Mouse (Mus musculus): ENCODE results near the gene Lzic. TPM values are rescaled to one million over a fixed set of nuclear protein-coding genes. Genes with fewer than 3 reads are reported as not detected.
"Not testable (repeated sequence)": the region's sequence is repeated elsewhere in the genome, so short reads cannot be mapped to it uniquely, and the experiment has no call there.

Lzic gene
- polyA plus RNA-seq, 1 experiment from 2014 or later = 11.9 TPM

DNA sequence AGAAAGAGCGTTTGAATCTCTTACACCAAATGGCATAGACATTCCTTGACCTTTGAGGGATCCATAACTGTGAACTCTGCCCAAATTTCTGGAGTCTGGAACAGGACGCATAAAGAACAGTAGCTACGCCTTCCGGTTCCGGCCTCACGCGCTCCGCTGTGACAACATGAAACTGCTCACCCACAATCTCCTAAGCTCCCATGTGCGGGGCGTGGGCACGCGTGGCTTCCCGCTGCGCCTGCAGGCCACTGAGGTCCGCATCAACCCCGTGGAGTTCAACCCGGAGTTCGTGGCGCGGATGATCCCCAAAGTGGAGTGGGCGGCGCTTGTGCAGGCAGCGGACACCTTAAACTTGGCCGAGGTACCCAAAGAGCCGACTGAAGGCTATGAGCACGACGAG is 27.9 kb upstream of the Lzic start:
- 73% methylated on average over 27 of the region's 27 CpGs for WGBS (ENCODE audit: insufficient replicate concordance)
- ATAC-seq (ENCODE audit: insufficient read depth); H3K9ac ChIP-seq; H3K27me3 ChIP-seq; H3K9me3 ChIP-seq (replicated peaks); H3K36me3 ChIP-seq (replicated peaks); H3K4me2 ChIP-seq; H3K4me3 ChIP-seq (replicated peaks); H3K27ac ChIP-seq (replicated peaks); H3K4me1 ChIP-seq (replicated peaks): not testable (repeated sequence)

DNA sequence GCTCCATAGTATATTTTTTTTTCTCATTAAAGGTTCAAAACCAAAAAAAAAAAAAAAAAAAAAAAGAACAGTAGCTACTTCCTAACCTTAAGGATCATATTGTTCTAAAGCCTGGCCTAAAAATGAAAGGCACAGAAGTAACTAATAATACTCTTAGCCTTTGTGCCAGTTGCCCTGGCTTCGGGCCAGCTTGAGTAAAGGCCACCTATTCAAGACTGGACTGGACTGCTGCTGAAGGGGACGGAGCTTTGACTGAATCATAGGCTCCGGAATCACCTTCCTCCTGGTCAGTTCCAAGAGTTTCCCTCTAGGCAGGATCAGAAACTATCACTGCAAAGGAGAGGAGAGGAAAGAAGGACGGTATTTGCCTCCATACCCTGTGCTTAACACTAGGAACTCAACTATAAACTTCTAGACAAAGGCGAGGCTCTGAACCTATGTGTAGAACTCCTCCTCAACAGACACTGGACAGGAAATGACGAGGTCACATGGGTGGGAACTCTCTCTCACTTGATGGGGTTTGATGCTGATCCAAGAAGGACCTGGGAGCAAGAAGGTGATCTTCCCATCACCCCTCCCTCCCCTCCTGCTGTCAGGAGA is 27.1 kb upstream of the Lzic start:
- H3K4me3 ChIP-seq (replicated peaks) = no peak overlapping the region
- 56% methylated on average over 6 of the region's 6 CpGs for WGBS (ENCODE audit: insufficient replicate concordance)
- no peaks in the 10 kb centered on the region for H3K9me3 ChIP-seq (replicated peaks)
- ATAC-seq (ENCODE audit: insufficient read depth) = no peak
- no peak overlapping the region for H3K9ac ChIP-seq
- no peak overlapping the region for H3K4me2 ChIP-seq
- H3K27ac ChIP-seq (replicated peaks) = no peak overlapping the region
- H3K27me3 ChIP-seq = no peaks in the 10 kb centered on the region
- H3K36me3 ChIP-seq (replicated peaks) = no peaks in the 10 kb centered on the region
- H3K4me1 ChIP-seq (replicated peaks) = no peaks in the 10 kb centered on the region

DNA sequence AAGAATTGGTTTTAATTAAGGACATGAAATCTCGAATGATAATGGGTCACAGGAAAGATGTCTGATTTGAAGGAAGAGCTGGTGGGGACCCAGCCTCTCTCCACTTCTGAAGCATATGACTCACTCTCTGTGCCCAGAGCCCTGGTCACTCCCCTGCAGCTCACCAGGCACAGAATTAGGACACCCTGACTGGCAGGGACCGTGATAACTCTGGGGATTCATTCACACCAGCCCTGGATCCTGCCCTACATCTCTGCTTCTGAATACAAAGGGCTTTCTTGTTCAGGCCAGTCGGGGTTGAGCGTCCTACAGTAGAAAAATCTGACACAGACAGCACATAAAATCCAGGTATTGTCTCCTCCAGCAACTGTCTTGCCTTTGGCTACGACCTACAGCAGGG is 26.5 kb upstream of the Lzic start:
- no peak for ATAC-seq (ENCODE audit: insufficient read depth)
- Histone ChIP-seq H3K9ac (no peak overlapping the region), H3K4me2 (no peak overlapping the region), H3K4me1 (replicated peaks) (no peaks in the 10 kb centered on the region), H3K4me3 (replicated peaks) (no peak overlapping the region), H3K36me3 (replicated peaks) (no peaks in the 10 kb centered on the region), H3K27ac (replicated peaks) (no peak overlapping the region), H3K27me3 (no peaks in the 10 kb centered on the region), H3K9me3 (replicated peaks) (no peaks in the 10 kb centered on the region)
- 48% methylated on average over 5 of the region's 5 CpGs for WGBS (ENCODE audit: insufficient replicate concordance)

DNA sequence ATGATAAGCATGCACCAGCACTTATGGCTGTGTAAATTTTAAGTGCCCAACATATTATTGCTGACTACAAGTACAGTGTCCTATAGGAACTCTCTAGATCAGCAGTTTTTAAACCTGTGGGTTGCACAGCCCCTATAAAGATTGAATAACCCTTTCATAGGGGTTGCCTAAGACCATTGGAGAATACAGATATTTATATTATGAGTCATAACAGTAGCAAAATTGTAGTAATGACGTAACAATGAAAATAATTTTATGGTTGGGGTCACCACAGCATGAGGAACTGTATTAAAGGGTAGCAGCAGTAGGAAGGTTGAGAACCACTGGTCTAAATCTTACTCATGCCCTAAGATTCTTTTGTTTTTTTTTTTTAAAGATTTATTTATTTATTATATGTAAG is 25.6 kb upstream of the Lzic start:
- Histone ChIP-seq H3K9me3 (replicated peaks) (no peaks in the 10 kb centered on the region), H3K9ac (no peak overlapping the region), H3K4me3 (replicated peaks) (no peak overlapping the region), H3K36me3 (replicated peaks) (no peaks in the 10 kb centered on the region), H3K4me2 (no peak overlapping the region), H3K4me1 (replicated peaks) (no peaks in the 10 kb centered on the region), H3K27ac (replicated peaks) (no peak overlapping the region), H3K27me3 (no peaks in the 10 kb centered on the region)
- 56% methylated on average over 1 of the region's 1 CpGs for WGBS (ENCODE audit: insufficient replicate concordance)
- no peak for ATAC-seq (ENCODE audit: insufficient read depth)

DNA sequence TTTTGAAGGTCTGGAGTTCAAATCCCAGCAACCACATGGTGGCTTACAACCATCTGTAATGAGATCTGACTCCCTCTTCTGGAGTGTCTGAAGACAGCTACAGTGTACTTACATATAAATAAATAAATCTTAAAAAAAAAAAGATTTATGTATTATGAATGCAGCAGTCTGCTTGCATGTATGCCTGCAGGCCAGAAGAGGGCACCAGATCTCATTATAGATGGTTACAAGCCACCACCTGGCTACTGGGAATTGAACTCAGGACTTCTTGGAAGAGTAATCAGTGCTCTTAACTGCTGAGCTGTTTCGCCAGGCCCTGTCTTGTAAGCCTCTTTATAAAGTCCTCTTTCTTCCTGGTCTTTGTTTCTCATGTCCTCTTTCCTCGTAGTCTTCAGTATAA is 24.6 kb upstream of the Lzic start:
- H3K9ac ChIP-seq; H3K27ac ChIP-seq (replicated peaks); H3K4me2 ChIP-seq; ATAC-seq (ENCODE audit: insufficient read depth); H3K27me3 ChIP-seq; H3K9me3 ChIP-seq (replicated peaks); H3K4me1 ChIP-seq (replicated peaks); H3K4me3 ChIP-seq (replicated peaks); H3K36me3 ChIP-seq (replicated peaks): not testable (repeated sequence)
- 59% methylated on average over 2 of the region's 2 CpGs for WGBS (ENCODE audit: insufficient replicate concordance)

DNA sequence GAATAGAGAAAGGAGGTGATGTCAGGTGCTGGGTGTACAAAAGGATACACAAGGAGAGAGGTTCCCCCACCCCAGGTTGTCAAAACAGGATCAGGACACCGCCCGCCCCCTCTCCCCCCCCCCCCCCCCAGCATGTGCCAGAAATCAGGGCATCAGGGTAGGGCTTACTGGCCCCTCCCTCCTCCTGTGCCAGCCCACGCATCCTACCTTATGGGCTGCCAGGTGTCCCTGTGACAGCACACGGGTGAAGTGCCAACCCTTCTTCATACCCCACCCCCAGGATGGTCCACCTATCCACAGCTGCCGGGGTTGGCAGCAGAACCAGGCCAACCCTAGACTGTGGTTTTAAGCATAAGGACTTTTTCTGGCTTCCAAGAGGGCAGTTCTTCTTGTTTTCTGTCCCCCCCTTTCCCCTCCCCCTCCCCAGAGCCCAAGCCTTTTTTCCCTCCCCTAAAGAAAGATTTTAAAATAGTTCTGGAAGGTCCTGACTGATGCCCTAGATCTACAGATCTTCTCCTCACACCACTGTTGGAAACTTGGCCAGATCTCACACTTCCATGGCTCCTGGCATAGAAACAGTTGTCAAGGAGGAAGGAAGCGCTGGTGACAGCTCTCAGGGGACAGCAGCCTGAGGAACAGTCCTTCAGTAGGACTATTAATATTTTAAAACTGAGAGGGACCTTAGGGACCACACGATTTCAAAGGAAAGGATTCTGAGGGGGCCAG is 23.3 kb upstream of the Lzic start:
- Histone ChIP-seq H3K4me2 (no peak overlapping the region), H3K9me3 (replicated peaks) (no peaks in the 10 kb centered on the region), H3K4me3 (replicated peaks) (no peak overlapping the region), H3K4me1 (replicated peaks) (no peaks in the 10 kb centered on the region), H3K9ac (no peak overlapping the region), H3K27me3 (no peaks in the 10 kb centered on the region), H3K36me3 (replicated peaks) (no peaks in the 10 kb centered on the region), H3K27ac (replicated peaks) (no peak overlapping the region)
- no peak for ATAC-seq (ENCODE audit: insufficient read depth)
- WGBS (ENCODE audit: insufficient replicate concordance) = 30% methylated on average over 7 of the region's 7 CpGs

DNA sequence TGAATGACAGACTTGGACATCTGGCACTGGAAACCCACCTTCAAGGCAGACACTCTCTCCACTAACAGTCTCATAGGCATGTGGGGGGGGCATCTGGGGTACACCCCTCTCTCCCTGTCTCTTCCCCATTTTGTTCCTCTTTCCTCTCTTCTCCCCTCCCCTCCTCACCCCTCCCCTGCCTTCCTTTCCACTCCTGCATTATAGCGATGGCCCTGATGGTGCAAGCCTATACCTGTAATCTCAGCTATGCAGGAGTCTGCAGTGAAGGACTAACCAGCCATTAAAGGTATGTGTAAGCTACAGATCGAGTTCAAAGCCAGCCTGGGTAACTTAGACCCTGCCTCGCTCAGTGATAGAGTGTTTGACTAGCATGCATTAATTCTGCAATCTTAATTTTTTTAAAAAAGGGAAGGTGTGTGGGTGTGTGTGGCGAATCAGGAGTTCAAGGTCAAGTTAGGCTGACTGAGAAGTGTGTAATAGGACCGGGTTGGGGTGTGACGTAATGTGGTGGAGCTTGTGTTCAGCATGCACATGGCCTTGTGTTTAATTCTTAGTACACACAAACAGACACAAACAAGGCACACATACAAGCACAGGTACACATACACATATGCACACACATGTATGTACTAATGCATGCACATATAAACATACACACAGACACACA is 22.6 kb upstream of the Lzic start:
- Histone ChIP-seq H3K4me2 (no peak overlapping the region), H3K9ac (no peak overlapping the region), H3K4me3 (replicated peaks) (no peak overlapping the region), H3K36me3 (replicated peaks) (no peaks in the 10 kb centered on the region), H3K27me3 (no peaks in the 10 kb centered on the region), H3K9me3 (replicated peaks) (no peaks in the 10 kb centered on the region), H3K27ac (replicated peaks) (no peak overlapping the region), H3K4me1 (replicated peaks) (no peaks in the 10 kb centered on the region)
- no peak for ATAC-seq (ENCODE audit: insufficient read depth)
- WGBS (ENCODE audit: insufficient replicate concordance) = 35% methylated on average over 6 of the region's 6 CpGs

DNA sequence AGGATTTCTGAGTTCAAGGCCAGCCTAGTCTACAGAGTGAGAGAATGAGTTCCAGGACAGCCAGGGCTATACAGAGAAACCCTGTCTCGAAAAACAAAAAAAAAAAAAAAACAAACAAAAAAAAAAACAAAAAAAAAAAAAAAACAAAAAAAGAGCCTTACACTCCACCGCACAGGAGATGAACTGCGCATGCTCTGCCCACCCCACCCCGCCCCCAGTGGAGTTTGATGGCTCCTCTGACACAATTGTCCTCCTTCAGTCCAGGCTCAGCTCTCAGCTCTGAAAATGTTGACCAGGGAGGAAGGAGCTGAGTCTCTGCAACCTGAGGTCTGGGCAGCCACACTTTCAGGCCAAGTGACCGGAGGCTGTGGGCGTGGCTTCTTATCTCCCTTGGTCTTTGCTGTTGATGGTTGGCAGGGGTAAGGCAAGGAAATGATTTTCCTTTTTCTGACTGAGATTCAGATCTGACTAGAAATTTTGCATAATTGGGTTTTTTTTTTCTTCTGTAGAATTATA is 21.5 kb upstream of the Lzic start:
- no peak for ATAC-seq (ENCODE audit: insufficient read depth)
- H3K9me3 ChIP-seq (replicated peaks) = no peaks in the 10 kb centered on the region
- H3K27ac ChIP-seq (replicated peaks) = no peak overlapping the region
- no peak overlapping the region for H3K4me3 ChIP-seq (replicated peaks)
- no peak overlapping the region for H3K4me2 ChIP-seq
- H3K27me3 ChIP-seq = no peaks in the 10 kb centered on the region
- H3K9ac ChIP-seq = no peak overlapping the region
- H3K4me1 ChIP-seq (replicated peaks) = no peaks in the 10 kb centered on the region
- H3K36me3 ChIP-seq (replicated peaks) = no peaks in the 10 kb centered on the region
- whole genome bisulfite sequencing (ENCODE audit: insufficient replicate concordance) = 53% methylated on average over 6 of the region's 6 CpGs

DNA sequence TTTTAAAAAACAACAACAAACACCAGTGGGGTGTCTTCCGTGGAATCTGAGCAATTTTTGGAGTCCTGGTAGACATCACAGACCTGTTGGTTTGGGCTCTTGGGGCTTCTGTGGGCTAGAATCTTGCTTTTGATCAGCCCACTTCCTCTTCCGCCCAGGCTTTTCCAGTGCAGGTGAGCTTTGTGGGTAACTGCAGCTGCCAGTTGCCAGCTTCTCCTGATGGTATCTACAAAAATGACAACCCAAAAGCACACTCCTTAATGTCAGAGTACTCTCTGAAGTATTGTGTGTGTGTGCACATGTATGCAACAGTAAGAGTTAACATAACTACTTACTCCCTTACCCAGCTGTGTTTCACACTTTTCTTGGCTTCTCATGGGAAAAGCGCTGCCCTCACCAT is 15.5 kb upstream of the Lzic start:
- no peaks in the 10 kb centered on the region for H3K4me1 ChIP-seq (replicated peaks)
- no peak overlapping the region for H3K4me2 ChIP-seq
- H3K9me3 ChIP-seq (replicated peaks) = no peaks in the 10 kb centered on the region
- no peak overlapping the region for H3K27ac ChIP-seq (replicated peaks)
- no peak overlapping the region for H3K4me3 ChIP-seq (replicated peaks)
- 62% methylated on average over 3 of the region's 3 CpGs for WGBS (ENCODE audit: insufficient replicate concordance)
- no peak for ATAC-seq (ENCODE audit: insufficient read depth)
- no peaks in the 10 kb centered on the region for H3K27me3 ChIP-seq
- H3K36me3 ChIP-seq (replicated peaks) = 0 out of 2 replicates have a peak, but pooled peaks cover 4% of the 10 kb centered on the region
- no peak overlapping the region for H3K9ac ChIP-seq

DNA sequence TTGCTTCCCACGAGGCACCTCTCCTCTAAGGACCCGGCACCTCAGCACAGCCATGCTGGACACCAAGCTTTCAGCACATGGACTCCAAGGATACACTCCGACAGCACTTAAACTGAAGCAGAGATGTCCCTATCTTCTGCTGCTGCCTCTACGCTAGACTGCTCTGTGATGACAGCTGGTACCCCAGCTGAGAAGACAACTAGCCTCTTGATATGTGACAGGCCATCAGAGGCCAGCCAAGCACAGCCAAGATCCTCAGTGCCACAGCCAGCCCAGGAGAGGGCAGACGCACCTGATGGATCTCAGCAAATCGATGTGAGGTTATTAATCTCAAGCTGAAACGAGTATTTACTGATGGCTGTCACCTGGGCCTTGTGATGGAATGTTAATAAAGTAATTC is 9.9 kb upstream of the Lzic start:
- ATAC-seq (ENCODE audit: insufficient read depth) = no peak

DNA sequence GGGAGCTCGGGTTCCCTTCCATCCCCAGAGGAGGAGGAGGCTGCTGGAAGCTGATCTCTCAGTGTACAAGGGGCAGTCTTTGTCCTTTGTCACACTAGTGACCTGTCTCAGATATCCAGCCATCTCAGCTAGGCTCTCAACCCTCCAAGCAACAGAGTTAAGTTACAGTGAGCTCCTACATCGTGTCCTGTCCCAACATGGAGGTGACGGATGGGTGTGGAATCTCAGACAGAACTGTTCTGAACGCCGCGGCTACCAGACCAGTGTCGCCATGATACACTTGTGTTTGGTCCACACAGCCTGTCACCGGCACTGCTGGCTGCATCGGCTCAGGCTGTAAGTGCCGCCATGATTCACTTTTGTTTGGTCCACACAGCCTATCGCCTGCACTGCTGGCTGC is 8.0 kb upstream of the Lzic start, which contains the start of gene Tmem274:
Gene Tmem274 (plus strand): TSS at position 301 of the 400 bp plus-strand sequence.
- Histone ChIP-seq H3K27ac (replicated peaks) (no peak within 1 kb of the TSS), H3K9ac (no peak within 1 kb of the TSS), H3K9me3 (replicated peaks) (no peaks in the 10 kb centered on the region), H3K27me3 (no peaks in the 10 kb centered on the region), H3K4me2 (no peak within 1 kb of the TSS), H3K36me3 (replicated peaks) (0 out of 2 replicates have a peak, but pooled peaks cover 4% of the 10 kb centered on the region), H3K4me3 (replicated peaks) (no peak within 1 kb of the TSS), H3K4me1 (replicated peaks) (no peaks in the 10 kb centered on the region)
- WGBS (ENCODE audit: insufficient replicate concordance) = 75% methylated on average over 11 of the region's 11 CpGs
- ATAC-seq (ENCODE audit: insufficient read depth) = no peak

More for the DNA sequence above, 9.9 kb upstream of the Lzic start:
- H3K27me3 ChIP-seq = no peaks in the 10 kb centered on the region
- 0 out of 2 replicates have a peak, but pooled peaks cover 4% of the 10 kb centered on the region for H3K36me3 ChIP-seq (replicated peaks)
- no peak overlapping the region for H3K4me3 ChIP-seq (replicated peaks)
- H3K4me1 ChIP-seq (replicated peaks) = no peaks in the 10 kb centered on the region
- no peak overlapping the region for H3K9ac ChIP-seq
- no peak overlapping the region for H3K27ac ChIP-seq (replicated peaks)
- no peaks in the 10 kb centered on the region for H3K9me3 ChIP-seq (replicated peaks)
- WGBS (ENCODE audit: insufficient replicate concordance) = 71% methylated on average over 7 of the region's 7 CpGs
- no peak overlapping the region for H3K4me2 ChIP-seq
